8 mouse cellular contexts compared by ENCODE assay signal in genomic region chr4:118216726-118217595, GRCm38 (mm10). TPM values are rescaled to one million over a fixed set of nuclear protein-coding genes. Genes with fewer than 3 reads are reported as not detected.
A peak's percentile ranks its signal among the peaks of the same experiment; 100 is the strongest.
DNase-seq lines count a peak whose midpoint lies in the region; ATAC-seq lines count a peak whose summit lies in the region.

No protein-coding gene starts in this region.

- peak; percentile 59; the same call in 1 of the 2 replicates for ATAC-seq in megakaryocyte, adult 5-6 weeks (ENCODE audit: poor library complexity, severe bottlenecking)

- peak; percentile 30 for DNase-seq in ovary, postnatal 10 days (ENCODE audit: low spot score)
- DNase-seq in ovary, adult 18-20 months (ENCODE audit: low spot score) = no peak
- peak; percentile 89 to 91 for DNase-seq in cerebellum, postnatal 10 days
- peak; percentile 52 to 59 for DNase-seq in frontal cortex, postnatal 25 days (ENCODE audit: low spot score in 2 of 2)
- DNase-seq in hindlimb bud, embryonic 11.5 days (ENCODE audit: extremely low spot score, low read depth, low spot score) = peak; percentile 12
- DNase-seq in left cerebral cortex, adult 11 months (ENCODE audit: low spot score) = peak; percentile 43
- peak; percentile 63 for DNase-seq in right cerebral cortex, postnatal 4 days

RNA-seq across cellular contexts. Expression of gene Kdm4a, which starts 37.1 kb away (rescaled TPM):
- total RNA-seq in megakaryocyte, adult 5-6 weeks (2015) = 11.0 and 14.2 TPM in 2 replicates
- 29.1 and 34.3 TPM in 2 replicates for total RNA-seq in megakaryocyte, adult 5-6 weeks (2017)
